Mouse (Mus musculus) thymus, postnatal 10 days (tissue): ENCODE data around the gene Spry1.
"Not testable (repeated sequence)": the region's sequence is repeated elsewhere in the genome, so short reads cannot be mapped to it uniquely, and the experiment has no call there.

ENCODE experiments used
- DNase-seq, 2 experiments: peaks; one replicate each; pipeline ENCODE4 v3.0.0; 2021; ENCODE audit warnings: low spot score in 2 of 2

Gene Spry1

DNA sequence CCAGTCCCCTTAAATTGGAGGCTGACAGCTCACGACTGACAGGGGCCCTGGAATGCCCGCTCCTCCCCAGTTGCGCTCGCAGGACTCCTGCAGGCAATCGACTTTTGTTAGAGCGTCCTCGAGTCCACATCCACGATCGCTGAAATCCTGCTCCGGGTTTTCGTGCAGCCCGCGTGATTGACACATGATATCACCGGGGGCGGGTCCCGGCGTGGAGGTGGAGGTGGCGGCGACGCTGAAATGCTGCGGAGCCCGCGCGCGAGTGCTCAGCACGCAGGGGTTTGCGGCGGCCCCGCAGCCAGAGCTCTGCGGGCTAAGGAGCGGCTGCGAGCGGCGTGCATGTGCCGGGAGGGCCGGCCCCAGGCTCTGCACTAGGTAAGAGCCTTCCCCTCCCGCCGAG lies at the start of gene Spry1:
Gene Spry1 (plus strand): TSS at position 258 of the 400 bp plus-strand sequence.
- peak; percentile 91 to 96 for DNase-seq

DNA sequence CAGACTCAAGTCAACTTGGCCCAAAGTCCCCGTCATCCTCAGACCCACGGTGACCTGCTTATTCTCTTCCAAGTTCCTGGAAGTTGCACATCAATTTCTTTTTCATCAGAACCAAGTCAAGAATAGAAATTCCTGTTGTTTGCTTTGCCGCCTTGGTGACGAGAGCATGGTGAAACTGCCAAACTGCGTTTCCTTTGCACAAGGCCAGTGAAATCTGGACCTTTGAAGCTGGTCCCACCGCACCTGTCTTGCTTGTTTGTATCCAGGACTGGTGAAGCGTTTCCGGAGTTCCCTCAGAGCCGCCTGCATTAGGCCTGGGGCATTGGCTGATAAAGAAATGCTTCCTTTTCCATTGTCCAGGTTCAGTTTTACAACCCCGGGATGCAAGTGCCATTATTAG lies 44.0 kb upstream of the Spry1 start:
- DNase-seq: no peak

DNA sequence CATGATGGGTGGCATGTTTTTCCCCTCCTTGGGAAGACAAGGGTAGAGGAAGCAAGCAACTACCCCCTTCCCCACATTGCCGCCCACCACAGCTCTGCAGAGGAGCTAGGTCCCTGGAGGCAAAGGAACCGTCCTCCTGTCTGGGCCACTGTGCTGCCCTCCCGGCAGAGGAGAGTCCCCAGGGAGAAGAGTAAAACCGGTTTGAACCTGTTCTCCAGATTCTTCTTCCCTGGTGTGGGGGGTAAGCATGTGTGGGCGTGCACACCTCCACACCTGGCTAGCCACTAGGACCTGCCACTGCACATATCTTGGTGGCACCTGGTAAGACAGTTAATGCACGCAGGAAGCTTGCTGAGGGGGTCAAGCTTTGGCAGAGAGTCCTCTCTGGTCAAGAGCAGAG lies 43.2 kb upstream of the Spry1 start:
- no peak for DNase-seq

DNA sequence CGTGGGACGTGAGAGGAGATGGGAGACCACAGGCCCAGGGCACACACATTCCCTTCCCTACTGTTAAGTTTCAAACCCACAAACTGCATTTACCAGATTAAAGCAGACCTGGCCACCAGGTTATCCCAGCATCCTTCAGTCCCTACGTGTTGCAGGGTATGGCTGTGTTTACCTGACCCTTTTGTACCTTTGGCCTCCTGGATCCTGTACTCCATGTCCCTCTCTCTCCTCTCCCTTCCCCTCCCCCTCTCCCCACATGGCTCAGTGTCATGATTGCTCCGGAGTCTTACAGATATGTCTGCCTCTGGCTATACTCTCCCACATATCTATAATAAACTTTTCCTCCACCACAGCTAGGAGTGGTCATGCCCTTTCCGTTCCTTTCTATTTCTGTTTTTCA lies 42.5 kb upstream of the Spry1 start:
- DNase-seq: no peak

DNA sequence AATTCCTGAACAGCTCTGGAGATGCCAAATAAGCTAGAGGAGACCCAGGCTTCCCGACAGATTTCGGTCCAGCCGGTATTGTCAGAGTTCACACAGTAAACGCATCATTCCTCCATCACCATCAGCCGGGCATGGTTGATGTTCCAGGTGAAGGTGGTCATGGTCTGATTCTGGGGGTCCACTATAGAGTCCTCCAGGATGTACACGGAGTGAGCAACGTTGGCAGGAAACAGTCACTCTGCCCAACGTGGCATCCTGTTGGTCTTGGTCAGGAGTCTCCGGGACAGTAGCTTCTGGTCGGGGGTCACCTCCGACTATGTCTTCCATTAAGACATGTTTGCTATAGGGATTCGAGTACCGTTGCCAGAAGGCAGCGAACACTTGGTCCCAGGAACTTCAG lies 40.1 kb upstream of the Spry1 start:
- DNase-seq: not testable (repeated sequence)

DNA sequence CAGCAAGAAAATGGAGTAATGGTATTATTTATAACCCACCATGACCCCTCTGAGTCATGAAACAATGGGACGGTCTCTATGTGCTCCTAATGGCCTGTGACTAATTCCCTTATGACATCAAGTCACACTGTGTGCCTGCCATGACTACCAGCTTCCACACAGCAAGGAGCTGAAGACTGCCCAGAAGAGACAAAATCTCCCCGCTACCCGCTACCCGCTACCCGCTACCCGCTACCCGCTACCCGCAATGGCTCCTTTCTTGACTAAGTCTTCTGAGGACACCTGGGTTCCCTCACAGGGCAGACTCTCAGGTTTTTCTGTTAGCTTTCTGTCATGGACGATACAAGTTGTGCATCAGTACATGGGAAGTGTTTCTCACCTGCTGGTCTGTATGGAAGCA lies 37.4 kb upstream of the Spry1 start:
- no peak for DNase-seq

DNA sequence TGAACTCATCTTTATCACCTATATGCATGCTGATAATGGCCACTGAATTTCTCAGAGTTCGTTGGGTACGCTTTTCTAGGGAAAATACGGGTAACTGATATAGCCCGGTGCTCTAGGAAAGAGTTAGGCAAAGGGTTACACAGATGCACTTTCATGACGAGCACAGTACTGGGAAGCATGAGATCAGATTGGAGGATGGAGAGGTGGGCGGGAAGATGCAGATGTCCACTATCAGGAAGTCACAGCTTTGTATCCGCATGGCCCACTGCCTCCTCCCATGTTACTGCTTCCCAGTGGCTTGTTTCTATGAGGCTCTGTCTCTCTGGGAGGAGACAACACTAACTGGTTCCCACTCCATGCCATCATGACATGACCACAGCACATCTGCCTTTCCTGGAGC lies 36.9 kb upstream of the Spry1 start:
- DNase-seq: no peak

DNA sequence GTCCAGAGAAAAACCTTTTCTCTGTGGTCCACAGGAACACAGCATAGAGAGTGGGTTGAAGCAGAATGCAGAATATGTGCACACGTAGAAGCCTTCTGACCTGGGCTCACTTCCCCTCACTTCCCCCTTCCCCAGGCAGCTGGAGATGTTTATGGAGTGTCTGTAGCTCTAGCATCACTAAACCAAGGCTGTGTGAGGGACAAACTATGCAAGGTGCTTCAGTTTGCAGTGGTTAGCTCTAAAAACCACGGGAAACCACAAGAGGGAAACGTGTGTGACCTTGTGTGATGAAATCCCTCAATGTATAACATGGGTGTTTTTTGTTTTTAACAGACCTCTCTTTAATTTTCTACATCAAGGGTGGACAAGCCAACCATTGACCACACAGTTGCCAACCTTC lies 36.2 kb upstream of the Spry1 start:
- no peak for DNase-seq

DNA sequence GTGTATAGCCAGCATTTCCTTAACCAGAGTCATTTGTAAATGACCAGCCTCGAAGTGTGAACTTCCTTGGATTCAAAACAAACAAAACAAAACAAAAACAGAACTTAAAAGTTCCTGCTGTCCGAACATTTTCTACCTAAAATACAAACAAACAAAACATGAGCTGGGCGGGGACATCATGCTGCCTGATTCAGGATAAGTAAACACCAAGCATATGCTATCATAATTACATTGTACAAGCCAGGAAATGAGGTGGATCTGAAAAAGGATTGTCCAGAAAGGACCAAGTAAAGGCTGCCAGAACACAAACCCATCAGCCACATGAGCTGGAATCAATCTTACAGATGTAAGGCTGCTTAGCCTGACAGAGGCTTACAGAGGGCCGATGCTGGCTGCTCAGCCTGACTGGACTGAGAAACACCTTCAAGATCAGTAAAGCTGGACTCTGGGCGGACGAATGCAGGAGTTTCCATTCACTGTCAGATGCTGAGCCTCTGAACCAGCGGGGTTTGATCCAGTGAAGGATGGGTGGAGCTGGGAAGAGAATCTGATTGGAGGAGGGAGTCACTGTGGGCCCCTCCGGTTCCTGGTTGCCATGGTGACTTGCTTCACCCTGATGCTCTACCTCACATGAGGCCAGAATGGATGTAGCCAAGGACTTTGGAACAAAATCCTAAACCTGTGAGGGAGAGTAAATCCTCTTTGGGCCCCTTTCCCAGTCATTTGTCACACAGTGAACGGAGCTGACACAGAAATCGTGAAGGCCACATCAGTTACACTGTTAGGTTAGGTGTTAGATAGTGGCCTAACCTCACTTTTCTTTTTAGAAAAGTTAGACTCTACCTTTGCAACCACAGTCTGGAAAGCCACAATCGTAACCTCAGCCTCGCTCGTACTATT lies 34.5 kb upstream of the Spry1 start:
- DNase-seq: no peak

DNA sequence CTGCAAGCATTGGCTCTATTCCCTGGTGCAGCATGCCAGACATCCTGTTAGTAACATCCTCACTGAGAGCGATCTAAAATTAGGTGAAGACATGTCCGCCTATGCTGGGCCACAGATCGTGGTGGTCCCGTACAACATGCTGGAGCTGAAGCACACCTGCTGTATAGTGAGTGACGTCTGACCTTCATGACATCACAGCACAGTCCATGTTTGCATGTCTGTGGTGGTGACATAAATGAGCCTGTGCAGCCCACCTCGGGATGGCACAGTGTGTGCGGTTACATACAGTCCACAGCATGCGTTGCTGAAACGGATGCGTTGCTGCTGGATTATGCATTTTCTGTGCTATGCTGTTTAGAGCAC lies 33.9 kb upstream of the Spry1 start:
- no peak for DNase-seq

DNA sequence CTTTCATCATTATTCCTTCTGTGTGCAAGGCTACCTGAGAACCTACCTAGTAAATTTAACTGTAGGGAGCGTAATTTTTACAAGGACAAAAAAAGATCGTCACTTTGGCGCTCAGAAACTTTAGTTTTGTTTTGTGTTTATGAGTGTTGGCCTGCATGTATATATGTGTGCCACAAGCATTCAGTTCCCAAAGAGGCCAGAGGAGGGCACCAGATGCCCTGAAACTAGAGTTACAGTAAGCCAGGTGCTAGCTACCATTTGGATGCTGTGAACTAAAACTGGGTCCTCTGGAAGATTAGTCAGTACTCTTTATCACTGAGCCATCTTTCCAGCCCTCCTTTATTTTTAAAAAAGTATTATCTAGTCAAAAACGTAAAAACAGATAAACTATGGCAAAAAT lies 30.8 kb upstream of the Spry1 start:
- DNase-seq: no peak

DNA sequence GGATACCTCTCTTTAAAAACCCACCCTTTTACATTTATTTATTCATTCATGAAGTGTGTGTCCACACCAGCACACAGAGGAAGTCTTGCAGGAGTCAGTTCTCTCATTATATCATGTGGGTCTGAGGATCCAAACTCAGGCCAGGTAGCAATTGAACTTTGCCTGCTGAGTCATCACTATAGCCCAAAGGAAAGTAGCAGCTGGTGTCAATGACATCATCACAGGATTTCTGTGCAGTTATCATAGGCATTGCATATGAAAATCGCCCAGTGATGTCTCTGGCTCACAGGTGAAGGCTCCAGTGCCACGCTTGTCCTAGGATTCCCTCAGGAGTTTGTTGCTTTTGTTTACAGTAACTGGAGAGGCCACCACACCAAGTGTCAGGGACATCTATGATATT lies 29.1 kb upstream of the Spry1 start:
- no peak for DNase-seq

DNA sequence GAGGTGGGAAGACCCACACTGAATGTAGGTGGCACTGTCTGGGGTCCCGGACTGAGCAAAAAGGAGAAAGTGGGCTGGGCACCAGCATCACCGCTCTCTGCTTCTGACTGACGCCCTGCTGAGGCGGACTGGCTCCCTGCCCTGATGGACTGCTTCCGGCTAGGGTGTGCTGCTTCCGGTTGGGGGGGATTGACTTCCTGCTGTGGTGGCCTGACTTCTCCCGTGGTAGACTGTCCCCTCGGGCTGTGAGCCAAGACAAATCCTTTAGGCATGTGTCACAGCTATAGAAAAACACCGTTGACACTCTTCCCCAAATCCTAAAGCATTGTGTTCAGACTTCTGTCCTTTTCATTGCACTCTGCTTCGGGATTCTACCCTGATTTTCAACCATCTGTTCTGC lies 26.0 kb upstream of the Spry1 start:
- no peak for DNase-seq

DNA sequence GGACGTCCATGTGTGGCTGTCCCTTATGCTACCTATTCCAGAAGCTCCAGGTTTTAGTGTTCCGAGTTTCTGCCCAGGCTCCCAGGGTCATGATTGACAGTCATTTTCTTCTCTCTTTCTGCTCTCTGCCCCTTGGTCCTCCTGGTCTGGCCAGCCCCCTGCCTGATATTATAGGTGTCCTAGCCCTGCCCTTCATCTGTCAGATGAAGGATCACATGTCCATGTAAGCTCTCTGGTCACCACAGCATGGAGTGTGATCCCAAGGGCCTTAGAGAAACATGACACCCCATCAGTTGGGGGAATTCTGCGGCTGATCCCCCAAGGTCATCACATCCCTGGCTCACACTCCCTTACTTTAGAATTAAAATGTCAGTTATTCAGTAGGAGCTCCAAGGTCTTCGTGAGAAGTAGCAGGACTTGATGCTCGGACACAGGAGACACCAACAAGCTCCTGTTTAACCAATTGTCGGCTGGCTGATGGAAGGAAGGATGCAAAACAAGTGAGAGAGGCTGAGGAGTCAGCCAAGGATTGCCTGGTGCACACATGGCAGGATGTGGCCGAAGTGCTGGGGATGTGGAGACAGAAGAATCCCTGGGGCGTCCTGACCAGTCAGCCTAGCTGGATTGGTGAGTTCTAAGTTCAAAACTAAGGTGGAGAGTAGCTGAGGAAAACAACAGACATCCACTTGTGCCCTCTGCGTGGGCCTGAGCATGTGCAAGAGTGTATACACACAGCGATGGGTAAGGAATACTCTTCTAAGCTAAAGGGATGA lies 24.7 kb upstream of the Spry1 start:
- DNase-seq: no peak

DNA sequence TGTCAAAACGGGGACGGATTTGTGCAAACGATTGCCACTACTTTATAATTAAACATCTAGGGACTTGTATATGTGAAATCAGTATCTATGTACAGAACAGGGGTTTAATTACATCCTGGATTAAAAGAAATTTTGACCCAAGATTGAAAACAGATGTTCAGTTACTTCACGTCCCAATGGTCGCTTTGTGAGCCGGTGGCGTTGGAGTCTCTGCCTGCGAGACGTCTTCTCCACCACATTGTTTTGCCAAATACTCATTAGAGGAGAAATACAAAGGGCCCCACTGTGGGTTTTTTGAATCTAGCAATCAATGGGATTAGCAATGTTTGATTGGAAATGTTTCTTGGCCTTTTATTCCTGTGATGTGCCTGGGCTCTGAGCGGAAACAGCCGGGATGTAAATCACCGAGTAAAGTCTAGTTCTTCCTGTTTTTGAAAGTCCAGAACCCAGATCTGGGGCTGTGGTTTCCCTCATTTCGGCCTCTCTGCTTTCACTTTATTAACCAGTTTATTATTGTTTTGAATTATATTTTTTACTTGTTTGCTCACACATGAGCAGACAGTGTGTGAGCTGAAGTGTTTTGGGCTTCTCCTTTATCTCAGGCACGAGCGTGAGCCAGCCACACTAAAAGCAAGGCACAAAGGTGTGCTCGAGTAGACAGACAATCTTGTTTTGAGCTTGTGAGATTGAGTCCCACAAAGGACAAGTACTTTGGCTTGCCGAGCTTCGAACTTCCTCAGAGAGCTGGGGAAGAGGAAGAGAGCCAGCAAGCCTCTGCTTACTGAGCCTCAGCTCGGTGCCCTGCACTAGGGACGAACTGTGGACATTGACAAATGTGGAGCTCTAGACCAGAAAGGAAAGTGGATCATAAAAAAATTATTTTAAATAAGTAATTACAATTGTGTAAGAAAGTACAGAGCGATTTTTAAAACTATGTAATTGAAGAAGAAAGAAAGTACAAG lies 22.9 kb upstream of the Spry1 start:
- DNase-seq: no peak

DNA sequence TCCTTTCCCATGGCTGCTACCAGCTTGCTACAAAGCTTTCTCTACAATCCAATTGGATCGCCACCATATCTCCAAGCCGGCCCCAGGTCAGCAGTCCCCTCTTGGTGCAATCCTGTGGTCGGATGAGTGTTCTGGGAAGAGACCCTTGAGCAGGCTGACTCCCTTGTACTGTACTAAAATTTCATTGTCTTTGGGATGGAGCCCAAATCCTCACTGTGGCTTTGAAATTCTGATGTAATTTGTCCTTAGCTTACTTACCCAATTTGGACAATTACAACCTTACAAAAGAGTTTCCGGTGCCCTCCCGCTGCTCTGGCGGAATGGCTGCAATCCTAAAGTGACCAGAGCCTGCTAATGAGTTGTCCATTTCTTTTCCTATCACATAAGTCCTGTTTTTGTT lies 7.5 kb upstream of the Spry1 start:
- DNase-seq: no peak

DNA sequence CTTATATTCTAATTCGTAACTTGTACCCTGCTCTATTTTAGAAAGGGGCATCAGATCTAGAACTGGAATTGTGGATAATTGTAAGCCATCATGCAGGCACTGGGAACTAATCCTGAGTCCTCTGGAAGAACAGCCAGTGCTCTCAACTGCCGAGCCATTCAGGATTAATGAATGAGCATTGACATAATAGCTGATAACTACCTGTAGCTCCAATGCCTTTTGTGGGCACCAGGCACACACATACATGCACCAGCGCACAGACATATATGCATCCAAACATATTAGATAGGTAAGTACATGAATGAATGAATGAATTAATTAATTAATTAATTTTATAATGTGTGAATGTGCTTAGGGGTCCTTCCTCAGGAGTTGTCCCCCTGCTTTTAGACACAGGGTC lies 7.0 kb upstream of the Spry1 start:
- no peak for DNase-seq

DNA sequence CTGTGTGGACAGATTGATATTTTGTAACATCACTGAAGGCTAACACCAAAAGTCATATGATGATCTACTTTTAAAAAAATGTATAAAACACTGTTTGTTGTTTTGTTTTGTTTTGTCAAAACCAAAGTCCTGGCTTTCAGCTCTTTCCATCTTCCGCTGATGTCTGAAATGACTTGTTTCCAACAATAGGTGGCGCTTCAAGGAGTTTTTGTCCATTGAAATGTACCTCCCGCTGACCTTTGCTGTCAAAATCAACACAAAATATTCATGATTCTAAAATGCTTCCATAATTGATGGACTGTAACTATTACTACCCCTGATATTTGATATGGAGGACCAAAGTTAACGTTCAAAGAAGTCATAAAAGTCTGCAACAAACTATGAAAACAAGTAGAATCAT lies 5.1 kb upstream of the Spry1 start:
- DNase-seq: peak in 1 of 2 experiments; percentile 45

DNA sequence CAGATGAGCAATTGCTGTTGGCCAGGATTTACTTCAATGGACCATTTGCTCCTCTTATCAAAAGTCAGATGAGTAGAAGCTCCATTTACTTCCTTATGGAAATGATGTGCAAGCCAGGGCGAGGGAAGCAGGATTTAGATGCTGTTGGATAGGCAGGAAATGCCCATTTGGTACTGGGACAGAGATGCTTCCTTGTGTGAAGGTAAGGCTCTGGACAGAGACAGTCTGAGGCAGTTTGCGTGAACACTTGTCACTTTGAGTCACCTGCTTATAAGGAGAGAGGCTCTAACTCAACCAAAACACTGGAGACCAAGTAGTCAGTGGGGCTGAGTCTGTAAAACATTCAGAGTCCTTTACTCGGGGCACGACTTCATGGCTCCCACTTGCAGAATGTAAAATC lies 2.8 kb upstream of the Spry1 start:
- DNase-seq: no peak

DNA sequence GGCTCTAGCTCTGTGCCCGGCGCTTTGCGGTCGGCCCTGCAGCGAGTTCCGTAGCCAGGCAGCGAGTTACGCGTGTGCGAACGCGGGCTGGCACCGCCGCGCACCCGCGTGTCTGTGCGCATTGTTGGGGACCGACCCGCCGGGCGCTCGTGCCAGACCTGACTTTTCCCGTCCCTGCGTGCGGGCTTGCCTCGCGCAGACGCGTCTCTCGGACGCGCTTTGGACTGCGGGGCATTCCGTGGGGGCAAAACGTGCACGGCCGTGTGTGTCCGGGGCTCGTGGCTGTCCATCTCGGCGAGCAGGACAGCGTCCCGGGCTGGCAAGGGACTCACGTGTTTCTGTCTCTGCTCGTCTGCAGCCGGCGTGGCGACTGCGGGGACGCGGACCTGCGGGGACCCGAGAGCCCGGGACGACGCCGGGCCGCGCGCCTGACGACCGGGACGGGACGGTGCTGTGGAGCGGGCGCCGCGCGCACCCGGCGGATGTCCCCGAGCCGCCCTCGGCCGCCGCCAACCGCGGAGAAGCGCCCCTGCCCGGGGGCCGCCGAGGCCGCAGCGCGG lies 495 bp downstream of the Spry1 start:
- peak; percentile 32 to 40 for DNase-seq

DNA sequence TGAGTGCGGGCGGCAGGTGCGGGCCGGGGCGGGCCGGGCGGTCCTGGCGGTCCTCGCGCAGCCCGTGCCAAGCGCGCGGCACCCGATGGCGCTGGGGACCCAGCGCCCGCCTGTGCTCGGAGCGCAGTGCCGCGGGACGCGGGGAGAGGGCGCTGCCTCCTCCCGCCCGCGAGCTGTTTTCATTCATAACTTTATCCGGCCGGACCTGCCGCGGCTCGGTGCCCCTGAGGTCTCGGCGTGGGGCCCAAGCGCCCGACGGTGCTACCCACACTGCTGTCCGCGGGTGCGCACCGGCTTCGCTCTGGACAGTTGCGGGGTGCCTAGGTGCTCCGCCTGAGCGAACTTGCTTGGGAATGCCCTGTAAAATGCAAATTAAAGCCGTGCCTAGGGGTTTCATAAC lies 1.1 kb downstream of the Spry1 start:
- DNase-seq: peak; percentile 55 to 74
